Mouse (Mus musculus): Measurements from ENCODE around the gene Msn. TPM values are rescaled to one million over a fixed set of nuclear protein-coding genes. Genes with fewer than 3 reads are reported as not detected.

Gene Msn
- polyA plus RNA-seq (2015; fragmentation: Nextera tagmentation; extraction: Ambion mirVana): 95.4 and 115 TPM in 2 replicates

GRCm38 (mm10) chrX:96095509-96096499 lies at the start of gene Msn:
Msn (plus strand) TSS chrX:96096042.

Other genes with a start within 250 kb of the Msn start
- gene Las1l, start 139.1 kb upstream of the Msn start, polyA plus RNA-seq (2015; fragmentation: Nextera tagmentation; extraction: Ambion mirVana): 45.1 and 50.2 TPM in 2 replicates
- gene Vsig4, start 197.4 kb downstream of the Msn start, polyA plus RNA-seq (2015; fragmentation: Nextera tagmentation; extraction: Ambion mirVana): 0.54 and 5.6 TPM in 2 replicates

Measured in urinary bladder, postnatal 0 days (tissue).